Mouse (Mus musculus): ENCODE measurements around the gene Erc2. TPM values are rescaled to one million over a fixed set of nuclear protein-coding genes. Genes with fewer than 3 reads are reported as not detected.
"Not testable (repeated sequence)": the region's sequence is repeated elsewhere in the genome, so short reads cannot be mapped to it uniquely, and the experiment has no call there.

Gene Erc2
- polyA plus RNA-seq, 1 experiment from 2014 or later = 1.4 TPM

DNA sequence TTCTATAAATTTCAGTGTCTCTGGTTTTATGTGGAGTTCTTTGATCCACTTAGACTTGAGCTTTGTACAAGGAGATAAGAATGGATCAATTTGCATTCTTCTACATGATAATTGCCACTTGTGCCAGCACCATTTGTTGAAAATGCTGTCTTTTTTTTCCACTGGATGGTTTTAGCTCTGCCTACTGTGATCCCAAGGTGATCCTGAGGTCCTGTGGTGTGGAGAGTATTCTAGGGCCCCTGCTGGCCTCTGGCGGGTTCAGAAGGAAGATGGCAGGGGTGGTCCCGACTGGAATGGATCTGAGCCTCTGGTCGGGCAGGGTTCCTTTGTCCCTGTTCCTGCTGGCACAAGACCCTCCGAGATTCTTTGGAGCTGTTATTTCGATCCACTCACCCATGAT is 264.1 kb downstream of the Erc2 start:
- not testable (repeated sequence) for H3K36me3 ChIP-seq (ENCODE audit: control insufficient read depth, insufficient read depth); H3K4me2 ChIP-seq (ENCODE audit: low read depth, low read length); H3K9ac ChIP-seq (ENCODE audit: low read depth, low read length); H3K27me3 ChIP-seq (ENCODE audit: control insufficient read depth, insufficient read depth, low read depth, low read length); H3K4me1 ChIP-seq (ENCODE audit: control insufficient read depth, low read depth, low read length); H3K4me3 ChIP-seq (ENCODE audit: low read depth, low read length); H3K27ac ChIP-seq (ENCODE audit: low read length); H3K9me3 ChIP-seq (replicated peaks; ENCODE audit: control insufficient read depth, low read length); ATAC-seq (ENCODE audit: low read depth)
- 57% methylated on average over 5 of the region's 5 CpGs for WGBS (ENCODE audit: insufficient replicate concordance)

DNA sequence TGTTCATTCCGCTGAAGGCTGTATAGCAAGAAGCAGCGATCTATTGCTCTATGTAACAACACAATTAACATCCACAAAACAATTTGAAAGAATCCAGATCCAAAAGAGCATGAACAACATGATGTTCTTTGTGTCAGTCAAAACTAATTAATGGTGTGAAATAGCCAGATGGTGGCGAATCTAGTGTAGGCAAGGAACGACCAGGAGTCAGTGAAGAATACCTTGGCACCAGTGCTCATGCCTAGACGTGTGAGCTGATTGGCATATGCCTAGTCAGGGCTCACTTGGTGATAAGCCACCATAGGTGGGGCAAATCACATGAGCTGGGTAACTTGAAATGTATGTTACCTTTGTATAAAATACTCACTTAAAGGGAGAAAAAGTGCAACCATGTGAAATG is 265.3 kb downstream of the Erc2 start:
- Histone ChIP-seq H3K9me3 (replicated peaks; ENCODE audit: control insufficient read depth, low read length) (no peaks in the 10 kb centered on the region), H3K36me3 (ENCODE audit: control insufficient read depth, insufficient read depth) (no peaks in the 10 kb centered on the region), H3K4me2 (ENCODE audit: low read depth, low read length) (no peak overlapping the region), H3K27ac (ENCODE audit: low read length) (no peak overlapping the region), H3K4me1 (ENCODE audit: control insufficient read depth, low read depth, low read length) (no peaks in the 10 kb centered on the region), H3K9ac (ENCODE audit: low read depth, low read length) (no peak overlapping the region), H3K4me3 (ENCODE audit: low read depth, low read length) (no peak overlapping the region), H3K27me3 (ENCODE audit: control insufficient read depth, insufficient read depth, low read depth, low read length) (no peaks in the 10 kb centered on the region)
- WGBS (ENCODE audit: insufficient replicate concordance) = 62% methylated on average over 5 of the region's 5 CpGs
- ATAC-seq (ENCODE audit: low read depth) = no peak

DNA sequence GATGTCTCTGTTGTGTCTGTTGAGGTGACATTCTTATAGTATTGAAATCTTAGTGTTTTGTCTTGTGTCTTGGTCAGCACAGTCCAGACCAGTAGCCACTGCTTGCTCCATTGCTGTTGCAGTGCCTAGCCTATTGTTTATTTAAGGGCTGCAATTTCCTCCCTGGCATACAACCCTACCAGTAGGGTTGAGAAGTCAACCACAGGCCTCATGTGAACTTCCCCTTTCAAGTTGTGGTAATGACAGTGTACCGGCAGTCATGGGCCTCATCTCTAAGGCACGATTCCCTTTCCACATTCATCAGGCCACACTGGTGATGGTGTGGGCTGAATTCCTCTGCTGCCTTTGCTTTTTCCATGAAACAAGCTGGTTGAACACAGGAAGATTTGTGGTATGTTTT is 267.4 kb downstream of the Erc2 start:
- Histone ChIP-seq H3K4me2 (ENCODE audit: low read depth, low read length) (no peak overlapping the region), H3K27me3 (ENCODE audit: control insufficient read depth, insufficient read depth, low read depth, low read length) (no peaks in the 10 kb centered on the region), H3K4me1 (ENCODE audit: control insufficient read depth, low read depth, low read length) (no peaks in the 10 kb centered on the region), H3K9ac (ENCODE audit: low read depth, low read length) (no peak overlapping the region), H3K9me3 (replicated peaks; ENCODE audit: control insufficient read depth, low read length) (no peaks in the 10 kb centered on the region), H3K36me3 (ENCODE audit: control insufficient read depth, insufficient read depth) (no peaks in the 10 kb centered on the region), H3K27ac (ENCODE audit: low read length) (no peak overlapping the region), H3K4me3 (ENCODE audit: low read depth, low read length) (no peak overlapping the region)
- peak; percentile 51; the same call in 1 of the 2 replicates for ATAC-seq (ENCODE audit: low read depth)
- WGBS (ENCODE audit: insufficient replicate concordance) = 12% methylated on average over 2 of the region's 2 CpGs

DNA sequence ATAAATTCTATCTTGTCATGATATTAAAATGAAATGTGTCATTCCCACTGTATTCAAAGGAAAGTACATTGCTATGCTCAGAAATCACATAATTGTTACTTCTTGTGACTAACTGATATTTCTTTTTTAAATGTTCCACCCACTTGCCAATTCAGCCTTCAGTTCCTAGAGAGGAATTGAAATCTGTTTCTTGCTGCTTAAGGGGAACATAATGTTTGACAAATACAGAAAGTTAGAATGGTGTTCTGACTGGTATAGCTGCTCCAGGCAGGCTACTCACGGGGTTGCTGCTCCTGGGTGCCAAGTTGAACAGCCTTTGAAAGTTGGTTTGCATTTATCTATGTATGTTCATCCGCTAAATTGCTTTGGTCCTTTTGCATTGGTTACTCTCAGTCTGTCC is 270.2 kb downstream of the Erc2 start:
- H3K4me2 ChIP-seq (ENCODE audit: low read depth, low read length) = no peak overlapping the region
- H3K4me3 ChIP-seq (ENCODE audit: low read depth, low read length) = no peak overlapping the region
- H3K9ac ChIP-seq (ENCODE audit: low read depth, low read length) = no peak overlapping the region
- H3K27me3 ChIP-seq (ENCODE audit: control insufficient read depth, insufficient read depth, low read depth, low read length) = no peaks in the 10 kb centered on the region
- WGBS (ENCODE audit: insufficient replicate concordance) = 60% methylated on average over 2 of the region's 2 CpGs
- H3K9me3 ChIP-seq (replicated peaks; ENCODE audit: control insufficient read depth, low read length) = no peaks in the 10 kb centered on the region
- H3K36me3 ChIP-seq (ENCODE audit: control insufficient read depth, insufficient read depth) = no peaks in the 10 kb centered on the region
- no peaks in the 10 kb centered on the region for H3K4me1 ChIP-seq (ENCODE audit: control insufficient read depth, low read depth, low read length)
- no peak for ATAC-seq (ENCODE audit: low read depth)
- H3K27ac ChIP-seq (ENCODE audit: low read length) = no peak overlapping the region

DNA sequence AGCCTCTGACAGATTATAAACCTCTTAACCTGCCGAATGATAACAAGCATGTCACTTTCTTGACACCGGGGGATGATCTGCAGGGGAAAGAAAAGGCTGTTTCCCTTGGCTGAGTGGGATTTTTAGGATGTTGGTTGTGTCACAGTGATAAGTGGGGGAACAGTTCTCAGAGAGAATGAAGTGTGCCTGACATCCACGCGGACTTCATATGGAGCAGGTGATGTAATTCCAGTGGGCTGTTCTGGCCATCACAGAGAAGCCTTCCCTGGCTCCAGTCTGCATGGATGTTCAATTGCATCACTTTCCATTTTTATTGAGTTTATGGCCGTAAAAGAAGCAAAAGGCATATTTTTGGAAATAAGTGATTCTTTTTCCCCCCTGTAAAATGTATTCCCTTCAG is 279.5 kb downstream of the Erc2 start:
- Histone ChIP-seq H3K4me1 (ENCODE audit: control insufficient read depth, low read depth, low read length) (no peaks in the 10 kb centered on the region), H3K4me3 (ENCODE audit: low read depth, low read length) (no peak overlapping the region)

DNA sequence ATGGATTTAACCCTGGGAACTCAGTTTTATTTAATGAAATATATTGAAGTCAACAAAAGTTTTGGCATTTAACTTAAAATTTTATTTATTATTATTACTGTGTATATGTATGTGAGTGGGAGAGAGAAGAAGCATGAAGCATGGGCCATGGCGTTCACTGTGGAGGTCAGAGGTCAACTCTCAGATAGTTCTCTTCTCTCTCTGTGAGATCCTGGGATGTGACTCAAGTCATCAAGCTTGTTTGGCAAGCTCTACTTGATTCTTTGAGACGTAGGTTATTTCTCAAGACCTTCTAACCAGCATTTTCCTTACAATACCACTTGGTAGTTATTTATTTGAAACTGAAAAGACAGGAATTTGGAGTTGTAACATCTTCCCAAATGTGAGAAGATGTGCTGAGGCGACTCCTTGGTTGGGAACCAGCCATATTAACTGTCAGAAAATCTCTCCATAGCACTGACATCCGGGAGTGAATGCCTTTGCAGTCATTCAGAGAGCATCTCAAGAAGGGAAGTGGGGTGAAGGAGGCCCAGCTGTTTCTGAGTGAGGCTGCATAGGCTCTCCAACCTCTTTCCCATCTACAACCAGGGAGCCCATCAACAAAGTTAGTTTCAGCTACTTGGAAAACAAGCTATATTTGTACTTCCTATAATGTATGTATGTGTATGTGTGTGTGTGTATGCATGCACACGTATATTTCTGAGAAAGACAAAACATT is 299.6 kb downstream of the Erc2 start:
- no peak overlapping the region for H3K4me3 ChIP-seq (ENCODE audit: low read depth, low read length)
- no peak overlapping the region for H3K4me2 ChIP-seq (ENCODE audit: low read depth, low read length)
- no peak overlapping the region for H3K9ac ChIP-seq (ENCODE audit: low read depth, low read length)
- 49% methylated on average over 5 of the region's 5 CpGs for WGBS (ENCODE audit: insufficient replicate concordance)
- H3K36me3 ChIP-seq (ENCODE audit: control insufficient read depth, insufficient read depth) = no peaks in the 10 kb centered on the region
- no peak overlapping the region for H3K27ac ChIP-seq (ENCODE audit: low read length)
- ATAC-seq (ENCODE audit: low read depth) = no peak
- H3K4me1 ChIP-seq (ENCODE audit: control insufficient read depth, low read depth, low read length) = no peaks in the 10 kb centered on the region
- H3K9me3 ChIP-seq (replicated peaks; ENCODE audit: control insufficient read depth, low read length) = no peaks in the 10 kb centered on the region
- H3K27me3 ChIP-seq (ENCODE audit: control insufficient read depth, insufficient read depth, low read depth, low read length) = no peaks in the 10 kb centered on the region

More for the DNA sequence above, 279.5 kb downstream of the Erc2 start:
- Histone ChIP-seq H3K4me2 (ENCODE audit: low read depth, low read length) (no peak overlapping the region), H3K27me3 (ENCODE audit: control insufficient read depth, insufficient read depth, low read depth, low read length) (no peaks in the 10 kb centered on the region), H3K27ac (ENCODE audit: low read length) (no peak overlapping the region), H3K9me3 (replicated peaks; ENCODE audit: control insufficient read depth, low read length) (no peaks in the 10 kb centered on the region), H3K36me3 (ENCODE audit: control insufficient read depth, insufficient read depth) (no peaks in the 10 kb centered on the region), H3K9ac (ENCODE audit: low read depth, low read length) (no peak overlapping the region)
- ATAC-seq (ENCODE audit: low read depth) = no peak
- WGBS (ENCODE audit: insufficient replicate concordance) = 63% methylated on average over 5 of the region's 5 CpGs

DNA sequence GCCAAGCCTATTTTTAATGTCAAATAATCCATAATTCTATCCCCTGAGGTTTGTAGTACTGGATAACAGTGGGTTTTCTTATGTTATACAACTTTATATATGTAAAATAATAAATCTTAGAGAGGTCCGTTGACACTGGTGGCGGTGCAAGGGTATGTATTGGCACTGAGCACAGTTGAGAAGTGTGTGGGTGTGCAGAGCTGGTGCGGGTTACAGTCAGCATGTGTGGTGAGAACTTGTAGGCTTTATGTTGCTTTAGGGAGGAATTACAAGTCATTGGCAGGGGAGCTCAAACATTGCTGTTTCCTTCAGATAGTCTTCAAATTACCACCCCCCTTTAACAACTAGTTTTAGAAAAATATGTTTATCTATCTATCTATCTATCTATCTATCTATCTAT is 305.1 kb downstream of the Erc2 start:
- H3K4me2 ChIP-seq (ENCODE audit: low read depth, low read length) = no peak overlapping the region
- H3K4me1 ChIP-seq (ENCODE audit: control insufficient read depth, low read depth, low read length) = no peaks in the 10 kb centered on the region
- 70% methylated on average over 3 of the region's 3 CpGs for WGBS (ENCODE audit: insufficient replicate concordance)
- no peak overlapping the region for H3K27ac ChIP-seq (ENCODE audit: low read length)
- H3K9ac ChIP-seq (ENCODE audit: low read depth, low read length) = no peak overlapping the region
- no peaks in the 10 kb centered on the region for H3K36me3 ChIP-seq (ENCODE audit: control insufficient read depth, insufficient read depth)
- no peaks in the 10 kb centered on the region for H3K27me3 ChIP-seq (ENCODE audit: control insufficient read depth, insufficient read depth, low read depth, low read length)
- H3K9me3 ChIP-seq (replicated peaks; ENCODE audit: control insufficient read depth, low read length) = no peaks in the 10 kb centered on the region; the same call in 1 of the 2 replicates
- H3K4me3 ChIP-seq (ENCODE audit: low read depth, low read length) = no peak overlapping the region
- ATAC-seq (ENCODE audit: low read depth) = no peak

DNA sequence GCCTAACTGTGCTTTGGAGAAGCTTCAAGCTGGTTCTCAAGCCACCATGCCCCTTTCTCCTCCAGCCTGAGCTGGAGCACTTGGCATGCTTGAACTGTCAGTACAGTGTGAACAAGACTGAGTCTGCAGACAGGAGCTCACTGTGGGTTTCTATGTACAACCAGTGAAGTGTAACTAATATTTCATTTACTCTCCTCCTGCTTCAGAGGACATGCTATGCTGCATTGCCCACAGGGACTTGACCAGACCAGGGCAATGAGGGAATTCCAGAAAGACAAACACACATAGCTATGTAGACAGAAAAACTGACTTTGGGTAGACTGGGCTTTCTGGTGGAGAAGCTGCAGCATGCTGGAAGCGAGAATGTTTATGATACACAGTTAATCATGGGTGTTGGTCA is 311.3 kb downstream of the Erc2 start:
- no peaks in the 10 kb centered on the region for H3K27me3 ChIP-seq (ENCODE audit: control insufficient read depth, insufficient read depth, low read depth, low read length)
- H3K27ac ChIP-seq (ENCODE audit: low read length) = no peak overlapping the region
- H3K4me3 ChIP-seq (ENCODE audit: low read depth, low read length) = no peak overlapping the region
- no peaks in the 10 kb centered on the region for H3K36me3 ChIP-seq (ENCODE audit: control insufficient read depth, insufficient read depth)
- no peaks in the 10 kb centered on the region for H3K4me1 ChIP-seq (ENCODE audit: control insufficient read depth, low read depth, low read length)
- no peak overlapping the region for H3K4me2 ChIP-seq (ENCODE audit: low read depth, low read length)
- 38% methylated on average over 1 of the region's 1 CpGs for WGBS (ENCODE audit: insufficient replicate concordance)
- no peak for ATAC-seq (ENCODE audit: low read depth)
- H3K9ac ChIP-seq (ENCODE audit: low read depth, low read length) = no peak overlapping the region
- H3K9me3 ChIP-seq (replicated peaks; ENCODE audit: control insufficient read depth, low read length) = no peaks in the 10 kb centered on the region

DNA sequence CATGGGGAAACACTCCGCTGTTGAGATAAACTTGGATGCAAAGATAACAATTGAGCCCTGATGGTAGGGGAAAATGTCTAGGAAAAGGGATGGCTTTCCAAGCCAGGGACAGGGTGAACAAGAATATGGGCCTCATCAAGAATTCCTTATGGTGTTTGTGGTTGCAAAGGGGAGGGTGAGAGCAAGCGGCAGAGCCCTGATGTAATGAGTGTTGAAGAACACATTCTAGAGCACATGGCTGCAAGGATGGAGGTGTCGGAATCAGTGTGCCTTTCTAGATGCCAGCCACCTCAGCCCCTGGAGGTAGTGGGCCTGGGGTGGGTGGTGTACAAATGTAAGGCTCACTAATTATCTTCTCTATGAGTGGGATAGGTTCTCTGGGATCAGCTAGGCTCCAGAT is 313.5 kb downstream of the Erc2 start:
- Histone ChIP-seq H3K36me3 (ENCODE audit: control insufficient read depth, insufficient read depth) (no peaks in the 10 kb centered on the region), H3K4me3 (ENCODE audit: low read depth, low read length) (no peak overlapping the region), H3K4me1 (ENCODE audit: control insufficient read depth, low read depth, low read length) (no peaks in the 10 kb centered on the region), H3K27ac (ENCODE audit: low read length) (no peak overlapping the region), H3K27me3 (ENCODE audit: control insufficient read depth, insufficient read depth, low read depth, low read length) (no peaks in the 10 kb centered on the region), H3K4me2 (ENCODE audit: low read depth, low read length) (no peak overlapping the region), H3K9me3 (replicated peaks; ENCODE audit: control insufficient read depth, low read length) (no peaks in the 10 kb centered on the region), H3K9ac (ENCODE audit: low read depth, low read length) (no peak overlapping the region)
- 76% methylated on average over 3 of the region's 3 CpGs for WGBS (ENCODE audit: insufficient replicate concordance)
- ATAC-seq (ENCODE audit: low read depth) = no peak
